Mouse (Mus musculus) heart, embryonic 16.5 days (tissue): Measurements from ENCODE around the gene Grap2. TPM values are rescaled to one million over a fixed set of nuclear protein-coding genes. Genes with fewer than 3 reads are reported as not detected.
A peak's percentile ranks its signal among the peaks of the same experiment; 100 is the strongest.

ENCODE experiments used
- ATAC-seq: fragments of 200-750 bp; cut with Nextera tagmentation; replicated peaks from 2 replicates; pipeline ENCODE4 v1.8.0; 2017; ENCODE audit warnings: moderate number of reproducible peaks; ENCODE audit not compliant: insufficient read depth, low FRiP score; ENCODE audit errors: extremely low read depth
- H3K27ac ChIP-seq: fragments of 300-500 bp; sonication (generic); 2 replicates; pipeline ENCODE4 v1.5.1; 2014; ENCODE audit warnings: mild to moderate bottlenecking, low read length, control low read depth, moderate library complexity
- H3K27me3 ChIP-seq: fragments of 300-500 bp; sonication (generic); 2 replicates; pipeline ENCODE4 v1.6.1; 2014; ENCODE audit warnings: low read length, mixed read lengths; ENCODE audit not compliant: control insufficient read depth, insufficient read depth
- H3K36me3 ChIP-seq: fragments of 300-500 bp; sonication (generic); 2 replicates; pipeline ENCODE4 v1.6.1; 2014; ENCODE audit not compliant: control insufficient read depth, insufficient read depth
- H3K4me1 ChIP-seq: fragments of 300-500 bp; sonication (generic); 2 replicates; pipeline ENCODE4 v1.6.1; 2014; ENCODE audit warnings: low read length, mixed read lengths; ENCODE audit not compliant: control insufficient read depth, insufficient read depth
- H3K4me2 ChIP-seq: fragments of 300-500 bp; sonication (generic); 2 replicates; pipeline ENCODE4 v1.6.1; 2014; ENCODE audit warnings: low read depth, mild to moderate bottlenecking, control low read depth, low read length
- H3K4me3 ChIP-seq: fragments of 300-500 bp; sonication (generic); 2 replicates; pipeline ENCODE4 v1.5.1; 2014; ENCODE audit warnings: mild to moderate bottlenecking, control low read depth, low read length
- H3K9ac ChIP-seq: fragments of 300-500 bp; sonication (generic); 2 replicates; pipeline ENCODE4 v1.6.1; 2014; ENCODE audit warnings: low read length, control low read depth
- H3K9me3 ChIP-seq: fragments of 300-500 bp; sonication (generic); replicated peaks from 2 replicates; pipeline ENCODE4 v1.6.1; 2016; ENCODE audit warnings: low read length; ENCODE audit not compliant: control insufficient read depth
- WGBS: fragments of 180-500 bp; shearing (Covaris S2); extraction: QIAGEN DNeasy Blood & Tissue Kit; methylation state at CpG from one replicate; pipeline ENCODE4 v1.1.7; 2014; 5-methylcytosine and 5-hydroxymethylcytosine counted together
- polyA plus RNA-seq: library from polyadenylated mRNA; unstranded; fragments of >200 nt; fragmentation: Nextera tagmentation; extraction: Ambion mirVana; gene quantifications from 2 replicates; pipeline ENCODE4 v1.2.1, GENCODE M21; 2015

Gene Grap2
- polyA plus RNA-seq, 1 experiment from 2014 or later: 4.9 TPM

DNA sequence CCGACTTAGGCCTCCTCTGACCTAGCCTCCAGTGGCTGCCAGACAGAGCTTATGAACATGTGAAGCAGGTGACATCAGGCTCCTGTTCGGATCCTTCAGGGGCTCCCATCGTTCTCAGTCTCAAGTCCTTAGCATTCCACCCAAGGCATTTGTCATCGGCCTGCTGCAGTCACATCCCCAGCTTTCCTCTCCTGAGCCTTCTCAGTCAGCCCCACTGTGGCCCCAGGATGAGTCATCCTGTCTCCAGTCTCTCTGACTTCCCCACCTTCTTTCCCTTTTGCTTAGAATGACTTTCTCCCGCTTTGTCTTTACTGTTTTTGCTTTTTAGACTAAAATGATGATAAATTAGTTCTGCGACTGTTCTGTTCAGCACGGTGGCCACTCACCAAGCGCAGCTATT is 81.5 kb downstream of the Grap2 start:
- ATAC-seq: no peak
- Histone ChIP-seq H3K4me2 (no peak overlapping the region), H3K9me3 (no peaks in the 10 kb centered on the region), H3K4me1 (0 out of 2 replicates have a peak, but pooled peaks cover 2% of the 10 kb centered on the region), H3K9ac (no peak overlapping the region), H3K27me3 (peaks cover 6% of the 10 kb centered on the region; the same call in 1 of the 2 replicates), H3K36me3 (no peaks in the 10 kb centered on the region), H3K27ac (no peak overlapping the region), H3K4me3 (no peak overlapping the region)
- WGBS: 56% methylated on average over 8 of the region's 8 CpGs

DNA sequence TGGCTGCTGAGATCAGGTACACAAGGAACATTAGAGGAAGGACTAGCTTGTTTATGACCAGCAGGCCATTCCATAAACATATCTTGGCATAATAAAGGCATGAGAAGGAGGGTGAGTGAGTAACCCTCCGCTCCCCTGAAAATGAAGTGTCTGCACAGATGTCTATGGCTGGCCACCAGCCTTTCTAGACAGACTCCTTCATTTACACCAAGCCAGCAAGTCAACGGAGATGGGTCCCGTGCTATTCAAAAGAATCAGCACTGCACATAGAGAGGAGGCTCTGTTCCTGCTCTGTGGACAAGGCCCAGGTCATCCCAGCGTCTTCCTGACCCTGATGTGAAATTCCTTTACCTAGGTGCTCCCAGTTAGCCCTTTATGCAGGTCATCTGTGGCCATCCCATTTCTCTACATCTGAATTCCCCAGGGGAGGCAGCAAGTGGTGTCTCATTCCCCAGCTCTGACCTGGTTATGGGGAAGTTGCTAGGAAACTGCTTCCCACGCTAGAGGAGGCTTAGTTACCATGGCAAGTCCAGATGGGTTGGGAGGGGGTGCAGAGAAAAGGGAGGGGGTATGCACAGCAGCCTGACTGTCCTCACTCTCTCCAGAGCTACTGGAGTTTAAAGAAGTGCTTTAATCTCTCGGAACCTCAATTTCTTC is 86.5 kb downstream of the Grap2 start:
- Histone ChIP-seq H3K27ac (no peak overlapping the region), H3K27me3 (peaks cover 9% of the 10 kb centered on the region; the same call in 1 of the 2 replicates), H3K36me3 (no peaks in the 10 kb centered on the region), H3K9me3 (no peaks in the 10 kb centered on the region), H3K4me2 (no peak overlapping the region), H3K4me3 (no peak overlapping the region), H3K4me1 (peaks cover 4% of the 10 kb centered on the region; the same call in 1 of the 2 replicates), H3K9ac (no peak overlapping the region)
- whole genome bisulfite sequencing: 67% methylated on average over 6 of the region's 6 CpGs
- ATAC-seq: no peak

GRCm38 (mm10) chr15:80660963-80661362 is 88.6 kb downstream of the Grap2 start:
- Histone ChIP-seq H3K36me3 (no peaks in the 10 kb centered on the region), H3K9ac (no peak overlapping the region), H3K4me2 (no peak overlapping the region), H3K4me1 (peaks cover 7% of the 10 kb centered on the region; the same call in 1 of the 2 replicates), H3K4me3 (no peak overlapping the region), H3K27me3 (peaks cover 4% of the 10 kb centered on the region; the same call in 1 of the 2 replicates), H3K9me3 (no peaks in the 10 kb centered on the region), H3K27ac (no peak overlapping the region)
- ATAC-seq: no peak
- 46% methylated on average over 4 of the region's 4 CpGs for WGBS

DNA sequence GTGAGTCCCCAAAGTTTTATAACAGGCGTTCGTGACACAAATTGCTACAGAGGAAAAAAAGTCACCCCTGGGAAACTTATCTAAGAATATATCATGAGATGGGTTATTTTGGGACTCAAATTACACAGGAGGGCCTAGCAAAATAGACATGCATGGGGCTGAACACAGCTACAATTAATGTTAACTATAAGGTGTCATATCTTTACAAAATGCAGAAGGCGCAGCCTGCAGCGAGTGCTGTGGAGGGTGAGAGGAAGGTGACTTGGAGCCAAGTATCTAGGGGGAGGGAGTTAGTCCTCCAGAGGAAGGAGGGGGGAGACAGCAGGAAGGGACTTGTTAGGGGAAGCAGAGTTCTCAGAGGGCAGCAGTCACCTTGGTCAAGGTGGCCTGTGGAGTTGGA is 92.0 kb downstream of the Grap2 start:
- H3K9me3 ChIP-seq: peaks cover 3% of the 10 kb centered on the region
- no peak overlapping the region for H3K4me3 ChIP-seq
- H3K4me1 ChIP-seq: peaks cover 6% of the 10 kb centered on the region; the same call in 1 of the 2 replicates
- H3K36me3 ChIP-seq: no peaks in the 10 kb centered on the region
- no peak overlapping the region for H3K9ac ChIP-seq
- H3K27ac ChIP-seq: no peak overlapping the region
- 33% methylated on average over 4 of the region's 4 CpGs for WGBS
- H3K4me2 ChIP-seq: no peak overlapping the region
- peaks cover 4% of the 10 kb centered on the region; the same call in 1 of the 2 replicates for H3K27me3 ChIP-seq
- ATAC-seq: no peak

DNA sequence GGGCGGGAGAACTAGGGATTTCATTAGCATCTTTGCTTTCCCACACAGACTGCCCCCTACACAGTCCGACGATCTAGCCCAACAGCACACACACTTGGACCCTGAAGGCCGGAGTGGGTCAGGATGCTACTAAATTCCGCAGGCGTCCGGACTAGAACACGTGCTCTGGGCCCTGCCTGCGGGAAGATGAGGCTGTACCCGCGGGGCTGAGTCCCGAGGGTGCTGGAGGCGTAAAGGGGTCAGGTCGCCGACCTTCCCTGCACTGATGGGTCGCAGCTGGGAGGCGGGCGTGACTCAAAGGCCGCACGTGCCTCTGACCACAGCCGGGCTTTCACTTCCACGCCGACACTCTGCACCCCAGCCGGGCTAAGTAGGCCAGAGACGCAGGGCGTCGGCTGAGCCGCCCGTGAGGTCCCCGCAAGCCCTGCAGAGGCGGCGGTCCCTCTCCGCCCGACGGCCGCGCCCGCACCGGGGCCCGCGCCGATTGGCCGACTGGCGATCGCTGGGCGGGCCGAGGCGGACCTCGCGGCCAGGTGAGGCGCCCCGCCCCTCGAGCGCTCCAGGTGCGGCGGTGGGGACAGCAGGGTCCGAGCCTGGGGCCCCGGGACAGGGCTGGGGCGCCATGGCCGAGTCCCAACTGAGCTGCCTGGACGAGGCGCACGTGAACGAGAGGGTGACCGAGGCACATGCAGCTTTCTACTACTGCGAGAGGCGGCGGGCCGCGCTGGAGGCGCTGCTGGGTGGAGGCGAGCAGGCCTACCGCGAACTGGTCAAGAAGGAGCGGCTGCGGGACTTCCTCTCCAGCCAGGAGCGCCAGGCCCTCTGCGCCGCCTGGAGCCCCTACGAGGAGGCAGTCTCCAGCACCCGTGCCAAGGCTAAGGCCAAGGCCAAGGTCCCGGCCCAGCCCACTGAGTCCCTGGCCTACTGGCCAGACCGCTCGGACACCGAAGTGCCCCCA is 99.2 kb downstream of the Grap2 start, which contains the start of gene Fam83f:
Gene Fam83f, plus strand, starts transcription at position 553 of the 958 bp plus-strand sequence.
- Histone ChIP-seq H3K4me3 (peak within 1 kb of the TSS; percentile 55), H3K4me1 (peaks cover 17% of the 10 kb centered on the region), H3K9me3 (peaks cover 3% of the 10 kb centered on the region), H3K27ac (no peak within 1 kb of the TSS), H3K4me2 (peak within 1 kb of the TSS; percentile 91), H3K9ac (peak within 1 kb of the TSS; percentile 71), H3K27me3 (peaks cover 16% of the 10 kb centered on the region), H3K36me3 (no peaks in the 10 kb centered on the region)
- ATAC-seq: peak; percentile 60
- WGBS: 9% methylated on average over 82 of the region's 85 CpGs

DNA sequence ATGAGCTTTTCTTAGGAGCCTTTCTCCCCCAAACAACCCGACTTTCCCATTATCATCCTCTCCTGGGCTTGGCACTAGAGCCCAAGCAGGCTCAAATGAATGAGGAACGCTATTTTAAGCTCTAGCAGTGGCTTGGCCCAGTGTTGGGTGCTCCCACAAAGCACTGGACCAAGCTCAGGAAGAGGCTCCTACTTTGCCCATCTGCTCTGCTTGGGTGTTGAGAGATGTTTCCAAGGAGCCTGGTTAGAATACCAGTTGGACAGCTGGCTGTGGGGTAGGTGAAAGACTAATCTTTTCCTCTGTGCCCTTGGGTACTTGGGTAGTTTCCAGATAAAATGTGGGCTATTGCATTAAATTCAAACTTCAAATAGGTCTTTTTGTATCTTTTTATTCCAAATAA is 100.4 kb downstream of the Grap2 start:
- Histone ChIP-seq H3K9ac (no peak overlapping the region), H3K4me1 (peaks cover 17% of the 10 kb centered on the region), H3K4me3 (no peak overlapping the region), H3K36me3 (no peaks in the 10 kb centered on the region), H3K27me3 (peaks cover 16% of the 10 kb centered on the region), H3K9me3 (no peaks in the 10 kb centered on the region; the same call in 1 of the 2 replicates), H3K4me2 (no peak overlapping the region), H3K27ac (no peak overlapping the region)
- no peak for ATAC-seq
- WGBS: 47% methylated on average over 2 of the region's 2 CpGs

DNA sequence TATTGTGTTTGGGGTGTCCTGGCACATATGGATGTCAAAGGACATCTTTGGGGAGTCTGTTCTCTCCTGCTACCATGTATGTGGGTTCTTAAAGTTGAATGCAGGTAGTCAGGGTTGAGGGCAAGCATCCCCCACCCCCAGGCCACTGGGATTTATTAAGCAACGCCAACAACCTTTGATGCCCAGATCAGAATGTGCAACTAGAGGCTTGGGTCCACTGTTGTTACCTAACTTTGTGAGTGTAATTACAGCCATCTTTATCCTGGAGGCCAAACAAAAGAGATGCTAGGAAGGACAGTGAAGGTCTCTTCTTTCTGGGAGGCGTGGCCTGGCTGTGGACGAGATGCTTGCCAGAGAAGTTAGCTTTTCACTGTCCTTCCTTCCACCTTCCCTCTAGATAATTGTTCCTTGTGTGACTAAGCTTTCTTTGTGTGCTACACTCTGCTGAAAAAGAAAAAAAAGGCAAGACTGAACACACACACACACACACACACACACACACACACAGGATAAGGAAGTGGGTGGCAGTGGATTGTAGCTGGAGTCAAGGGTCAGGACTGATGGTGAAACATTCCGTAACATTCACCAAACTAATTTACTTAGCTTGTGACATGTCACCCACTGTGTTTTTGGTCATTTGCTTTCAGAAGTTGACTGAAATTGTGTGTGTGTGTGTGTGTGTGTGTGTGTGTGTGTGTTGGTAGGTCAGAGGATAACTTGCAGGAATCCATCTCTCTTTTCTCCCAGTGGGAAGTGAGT is 101.1 kb downstream of the Grap2 start:
- no peaks in the 10 kb centered on the region for H3K9me3 ChIP-seq
- peaks cover 17% of the 10 kb centered on the region for H3K4me1 ChIP-seq
- H3K4me2 ChIP-seq: no peak overlapping the region
- H3K4me3 ChIP-seq: no peak overlapping the region
- 72% methylated on average over 4 of the region's 4 CpGs for WGBS
- H3K9ac ChIP-seq: no peak overlapping the region
- H3K36me3 ChIP-seq: no peaks in the 10 kb centered on the region
- peaks cover 16% of the 10 kb centered on the region for H3K27me3 ChIP-seq
- no peak overlapping the region for H3K27ac ChIP-seq
- ATAC-seq: no peak

GRCm38 (mm10) chr15:80674700-80675099 is 102.3 kb downstream of the Grap2 start:
- Histone ChIP-seq H3K4me1 (peaks cover 26% of the 10 kb centered on the region), H3K9ac (no peak overlapping the region), H3K9me3 (no peaks in the 10 kb centered on the region), H3K27ac (no peak overlapping the region), H3K27me3 (peaks cover 15% of the 10 kb centered on the region), H3K4me2 (no peak overlapping the region), H3K36me3 (no peaks in the 10 kb centered on the region), H3K4me3 (no peak overlapping the region)
- 74% methylated on average over 6 of the region's 6 CpGs for WGBS
- ATAC-seq: no peak
